Mouse (Mus musculus) frontal cortex, adult 2 months (tissue): Measurements from ENCODE around the gene Mfng. TPM values are rescaled to one million over a fixed set of nuclear protein-coding genes. Genes with fewer than 3 reads are reported as not detected.

Source experiments
- DNase-seq, 2 experiments: peaks; one replicate each; pipeline ENCODE4 v3.0.0; 2022; ENCODE audit warnings: low spot score in 1 of 2; ENCODE audit errors: extremely low spot score in 1 of 2
- polyA plus RNA-seq: library from polyadenylated mRNA; depleted of rRNA; stranded (reverse); fragments of >200 nt; gene quantifications from 2 replicates; pipeline ENCODE4 v1.2.3, GENCODE M21; 2012; rRNA removed

Mfng gene
- 7.0 and 7.2 TPM in 2 replicates for polyA plus RNA-seq

DNA sequence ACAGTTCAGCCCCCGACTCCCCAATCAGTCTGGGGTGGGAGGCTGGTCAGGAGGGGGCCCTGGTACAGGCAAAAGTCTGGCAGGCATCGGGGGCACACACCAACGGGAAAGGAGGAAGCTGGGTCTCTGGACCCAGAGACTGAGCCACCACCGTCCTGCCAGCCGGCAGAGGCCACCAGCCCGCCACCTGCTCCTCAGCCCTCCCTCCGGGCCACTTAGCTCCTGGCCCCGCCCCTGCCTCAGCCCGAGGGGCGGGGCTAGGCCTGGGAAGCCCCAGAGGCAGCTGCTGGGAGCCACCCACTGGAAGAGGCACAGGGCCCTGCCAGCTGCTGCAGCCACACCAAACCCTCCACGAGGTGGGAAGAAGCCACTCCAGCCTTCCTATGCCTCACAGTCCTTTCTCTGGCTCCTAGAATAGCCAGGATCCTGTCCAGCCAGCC lies at the start of gene Mfng:
Mfng (minus strand) TSS at position 186 of the 440 bp plus-strand sequence.
- DNase-seq, result peak in 1 of 2 experiments; percentile 31

GRCm38 (mm10) chr15:78816074-78816391 lies 42.8 kb upstream of the Mfng start:
- no peak for DNase-seq

- no peak for DNase-seq
These were observed 42.2 kb upstream of the Mfng start for GRCm38 (mm10) chr15:78815314-78816073.

DNA sequence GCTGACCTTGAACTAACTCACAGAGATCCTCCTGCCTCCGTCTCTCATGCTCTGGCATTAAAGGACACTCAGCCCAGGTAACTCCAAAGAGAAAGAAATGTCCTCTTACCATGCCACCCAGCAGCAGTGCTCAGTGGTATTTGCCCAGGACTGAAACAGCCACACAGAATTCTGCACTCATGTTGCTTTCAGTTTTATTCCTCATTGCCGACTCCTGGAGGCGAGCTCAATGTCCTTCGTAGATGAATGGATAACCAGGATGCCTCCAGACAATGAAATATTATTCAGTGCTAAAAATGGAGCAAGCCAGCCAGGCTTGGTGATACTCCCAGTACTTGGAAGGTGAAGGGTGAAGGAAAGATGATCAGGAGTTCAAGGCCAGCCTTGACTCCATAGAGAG lies 40.3 kb upstream of the Mfng start:
- no peak for DNase-seq

GRCm38 (mm10) chr15:78810146-78810545 lies 36.9 kb upstream of the Mfng start:
- DNase-seq, result no peak

- DNase-seq, result no peak
These were observed 36.5 kb upstream of the Mfng start for GRCm38 (mm10) chr15:78809739-78810138.

GRCm38 (mm10) chr15:78808980-78809379 lies 35.7 kb upstream of the Mfng start:
- DNase-seq, result no peak

- no peak for DNase-seq
These were observed 33.9 kb upstream of the Mfng start for GRCm38 (mm10) chr15:78807141-78807540.

- peak in 1 of 2 experiments; percentile 51 for DNase-seq
These were observed 33.3 kb upstream of the Mfng start for GRCm38 (mm10) chr15:78806614-78807013.

DNA sequence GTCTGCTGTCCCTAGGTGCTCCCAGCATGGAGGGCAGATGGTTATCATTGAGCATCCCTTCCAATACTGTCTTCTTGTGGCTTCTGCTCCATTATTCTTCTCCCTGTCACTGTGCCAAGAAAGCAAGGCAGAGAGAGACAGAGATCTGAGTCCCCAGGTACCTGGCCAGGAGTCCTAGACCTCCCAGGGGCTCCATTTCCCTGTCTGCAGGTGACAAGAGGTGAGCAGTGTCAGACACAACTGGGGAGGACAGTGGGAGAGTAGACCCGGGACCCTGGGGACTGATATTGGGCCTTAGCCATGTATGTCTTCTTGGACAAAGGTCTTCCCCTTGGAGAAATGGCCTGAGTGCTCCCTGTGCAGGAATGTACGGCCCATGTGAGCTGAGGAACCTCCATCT lies 32.1 kb upstream of the Mfng start:
- DNase-seq, result no peak

DNA sequence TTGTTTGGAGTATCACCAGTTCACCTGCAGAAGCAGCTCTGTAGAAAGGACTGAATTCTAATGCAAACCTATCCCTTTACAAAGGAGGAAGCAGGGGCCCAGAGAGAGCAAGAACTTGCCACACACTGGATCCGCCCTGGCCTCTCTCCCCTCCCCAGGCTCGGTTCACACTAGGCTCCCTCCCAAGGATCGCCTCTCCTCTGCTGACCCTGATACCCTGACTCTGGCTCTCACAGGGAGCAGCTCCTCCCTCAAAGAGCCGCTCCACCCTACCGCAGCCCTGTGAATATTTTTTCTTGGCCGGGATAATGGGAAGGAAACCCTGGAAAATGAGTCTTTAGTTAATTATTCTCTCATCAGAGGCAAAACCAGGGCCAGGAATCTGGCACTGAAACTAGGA lies 31.1 kb upstream of the Mfng start:
- no peak for DNase-seq

DNA sequence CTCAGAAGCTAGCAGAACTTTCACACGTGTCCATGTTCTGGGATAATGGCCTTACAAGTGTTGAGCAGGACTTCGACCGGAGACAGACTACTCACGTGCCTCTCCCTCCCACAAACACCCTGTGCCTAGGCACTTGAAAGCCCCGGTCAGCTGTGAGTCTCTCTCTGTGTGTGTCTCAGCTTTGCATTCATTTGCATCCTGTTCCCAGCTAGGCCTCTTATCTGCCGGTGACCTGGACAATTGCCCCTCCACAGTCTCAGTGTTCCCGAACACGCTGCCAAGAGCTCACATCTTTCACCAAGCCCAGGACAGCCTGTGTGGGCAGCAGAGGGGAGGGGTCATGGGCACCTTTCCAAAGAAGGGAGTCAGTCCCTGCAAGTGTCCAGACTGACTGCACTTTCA lies 30.2 kb upstream of the Mfng start:
- no peak for DNase-seq

- no peak for DNase-seq
These were observed 29.6 kb upstream of the Mfng start, which contains the start of gene Card10 for GRCm38 (mm10) chr15:78802776-78803391. TSS of gene Card10 (minus strand) at chr15:78803042.

DNA sequence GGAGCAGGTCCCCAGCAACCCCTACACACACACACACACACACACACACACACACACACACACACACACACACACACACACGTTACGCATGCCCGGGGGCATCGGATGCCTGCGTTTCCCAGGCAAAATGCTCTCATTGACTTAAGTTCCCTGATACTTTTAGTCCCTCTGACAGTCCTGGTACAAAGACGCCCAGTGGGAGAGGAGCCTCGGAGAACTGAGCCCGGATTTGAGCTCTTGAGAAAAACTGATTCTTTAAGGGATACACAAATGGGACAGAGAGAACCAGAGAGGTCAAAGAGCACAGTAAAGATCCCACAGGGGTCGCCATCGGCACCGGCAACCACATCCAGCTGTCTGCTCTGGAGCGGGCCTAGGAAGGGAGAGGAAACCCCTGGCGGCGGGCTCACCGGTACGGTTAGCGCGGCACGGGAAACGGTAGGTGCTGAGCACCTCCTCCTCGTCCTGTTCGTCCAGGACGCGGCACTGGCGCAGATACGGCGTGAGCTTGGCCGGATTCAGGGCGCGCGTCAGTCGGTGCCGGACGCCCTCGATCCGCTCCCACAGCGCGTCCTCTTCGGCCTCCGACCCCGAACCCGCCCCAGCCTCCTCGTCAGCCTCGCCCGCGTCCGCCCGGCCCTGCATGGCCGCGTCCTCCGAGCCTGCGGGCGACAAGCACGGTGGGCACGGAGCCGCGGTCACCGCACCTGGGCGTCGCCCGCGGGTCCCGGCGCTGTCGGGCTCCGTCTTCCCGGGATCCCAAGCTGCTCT lies 28.9 kb upstream of the Mfng start:
- no peak for DNase-seq

- DNase-seq, result no peak
These were observed 28.3 kb upstream of the Mfng start for GRCm38 (mm10) chr15:78801571-78801970.

GRCm38 (mm10) chr15:78799029-78799428 lies 25.8 kb upstream of the Mfng start:
- DNase-seq, result peak in 1 of 2 experiments; percentile 49

- DNase-seq, result no peak
These were observed 23.7 kb upstream of the Mfng start for GRCm38 (mm10) chr15:78797060-78797329.

- no peak for DNase-seq
These were observed 23.2 kb upstream of the Mfng start for GRCm38 (mm10) chr15:78796196-78797059.

GRCm38 (mm10) chr15:78790990-78791389 lies 17.7 kb upstream of the Mfng start:
- no peak for DNase-seq

DNA sequence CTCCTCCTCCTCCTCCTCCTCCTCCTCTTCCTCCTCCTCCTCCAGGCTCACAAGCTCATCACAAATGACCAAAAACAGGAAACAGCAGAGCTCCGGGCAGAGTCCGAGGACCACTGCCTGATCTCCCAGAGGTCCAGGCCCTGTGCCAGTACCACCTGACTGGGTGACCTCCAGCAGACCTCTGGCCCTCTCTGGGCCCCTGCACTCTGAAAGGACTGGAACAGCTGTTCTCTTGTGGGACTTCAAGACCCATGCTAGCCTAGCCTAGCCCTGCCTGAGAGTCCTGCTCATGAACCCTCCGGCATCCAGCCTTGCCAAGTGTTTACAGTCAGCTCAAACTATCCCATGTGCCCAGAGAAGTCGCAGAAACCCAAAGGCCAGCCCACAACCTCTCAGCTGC lies 17.2 kb upstream of the Mfng start:
- no peak for DNase-seq
